Mouse (Mus musculus) brain, adult 10 weeks (tissue): ENCODE measurements around the gene Rxfp2. TPM values are rescaled to one million over a fixed set of nuclear protein-coding genes. Genes with fewer than 3 reads are reported as not detected.

Experiments
- polyA plus RNA-seq: library from polyadenylated mRNA; stranded (reverse); fragments of 350-450 nt; fragmentation: Illumina TruSeq; extraction: RNeasy Lipid Tissue Mini Kit (QIAGEN cat#74804); gene quantifications from one replicate; pipeline ENCODE4 v1.2.3, GENCODE M21; 2015; ENCODE audit warnings: low read depth, low replicate concordance

The Rxfp2 gene
- 1.8 TPM for polyA plus RNA-seq

GRCm38 (mm10) chr5:150018656-150019055, at the start of gene Rxfp2:
Gene Rxfp2, plus strand, starts transcription at chr5:150018675.

DNA sequence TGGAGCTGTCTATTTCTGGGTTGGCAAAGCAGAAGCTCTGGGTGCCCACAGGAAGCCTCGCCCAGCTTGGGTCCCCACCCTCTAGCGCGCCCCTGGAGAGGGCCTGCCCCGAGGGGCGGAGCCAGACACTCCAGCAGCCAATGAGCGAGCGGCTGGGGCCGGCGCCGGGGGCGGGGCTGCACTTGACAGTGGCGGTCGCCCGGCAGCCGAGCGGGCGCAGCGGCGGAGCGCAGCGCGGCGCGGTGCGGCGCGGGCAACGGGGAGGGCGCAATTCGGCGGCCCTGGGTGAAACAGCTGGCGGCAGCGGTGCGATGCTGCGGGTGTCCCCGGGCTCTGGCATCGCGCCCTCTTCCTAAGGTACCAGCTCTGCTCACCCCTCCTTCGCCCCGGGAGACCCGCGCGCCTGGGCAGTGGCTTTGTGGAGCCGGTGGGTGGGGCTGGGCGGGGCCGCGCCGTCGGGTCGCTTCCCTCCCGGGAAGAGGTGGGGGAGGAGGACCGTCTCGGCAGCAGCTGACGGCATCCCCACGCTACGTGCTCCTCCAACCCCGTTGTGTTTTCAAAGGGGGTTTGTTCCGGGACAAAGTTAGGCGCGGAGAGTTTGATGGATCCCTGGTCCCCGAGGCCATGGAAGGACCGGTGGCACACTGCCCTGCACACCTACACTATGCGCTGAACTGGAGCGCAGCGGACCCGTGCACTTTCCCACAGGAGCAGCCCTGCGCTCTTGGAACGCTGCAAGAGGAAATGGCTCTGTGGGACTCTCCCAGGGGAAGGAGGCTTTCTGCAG, 100.2 kb downstream of the Rxfp2 start, which contains the start of gene Fry:
Fry (plus strand) TSS at position 191 of the 787 bp plus-strand sequence.

Other genes with a start within 250 kb of the Rxfp2 start
- 65.5 TPM for gene Fry, start 100.0 kb downstream of the Rxfp2 start, polyA plus RNA-seq